Mouse (Mus musculus): ENCODE results near the gene Panx3. TPM values are rescaled to one million over a fixed set of nuclear protein-coding genes. Genes with fewer than 3 reads are reported as not detected.

Gene Panx3
- 0.02 TPM for polyA plus RNA-seq (2012; fragmentation: generic; extraction: Trizol)

GRCm38 (mm10) chr9:37669115-37669514, at the start of gene Panx3:
Gene Panx3 (minus strand): TSS chr9:37669235.
- H3K36me3 ChIP-seq (ENCODE audit: control insufficient read depth, insufficient read depth), result no peaks in the 10 kb centered on the region
- TF ChIP-seq TCF3 (IDR thresholded peaks at IDR 0.05; ENCODE audit: insufficient read length, low read depth), result no peak
- TF ChIP-seq POLR2AphosphoS2 (IDR thresholded peaks at IDR 0.05; ENCODE audit: insufficient read length, low read depth), result no peak
- no peak for TF ChIP-seq MYOD1 (IDR thresholded peaks at IDR 0.05; ENCODE audit: control insufficient read depth in 1 of 3, insufficient read length in 2 of 3, low read depth in 2 of 3)
- no peak for TF ChIP-seq SRF (IDR thresholded peaks at IDR 0.05; ENCODE audit: control insufficient read depth, insufficient read length, low read depth)
- no peak within 1 kb of the TSS for H3ac ChIP-seq (ENCODE audit: control insufficient read depth, insufficient read length)
- H3K79me2 ChIP-seq (ENCODE audit: control insufficient read depth, insufficient read depth), result no peaks in the 10 kb centered on the region
- peaks cover 9% of the 10 kb centered on the region for H3K27me3 ChIP-seq (ENCODE audit: control insufficient read depth, insufficient read depth, insufficient read length)
- no peak within 1 kb of the TSS for H3K4me2 ChIP-seq (ENCODE audit: low read depth)
- no peak within 1 kb of the TSS for H3K4me3 ChIP-seq

GRCm38 (mm10) chr9:37716150-37716549, 47.1 kb upstream of the Panx3 start, which contains the start of gene Olfr160:
Gene Olfr160 (minus strand): TSS chr9:37716250.
- no peak within 1 kb of the TSS for H3K4me2 ChIP-seq (ENCODE audit: low read depth)
- TF ChIP-seq TCF3 (IDR thresholded peaks at IDR 0.05; ENCODE audit: insufficient read length, low read depth) (no peak), POLR2AphosphoS2 (IDR thresholded peaks at IDR 0.05; ENCODE audit: insufficient read length, low read depth) (no peak), SRF (IDR thresholded peaks at IDR 0.05; ENCODE audit: control insufficient read depth, insufficient read length, low read depth) (no peak), MYOD1 (IDR thresholded peaks at IDR 0.05; ENCODE audit: control insufficient read depth in 1 of 3, insufficient read length in 2 of 3, low read depth in 2 of 3) (no peak), MYOG (IDR thresholded peaks at IDR 0.05; ENCODE audit: control insufficient read depth in 1 of 3, insufficient read depth in 1 of 3, insufficient read length in 2 of 3, low read depth in 2 of 3) (no peak), POLR2A (IDR thresholded peaks at IDR 0.05; ENCODE audit: insufficient read length, low read depth) (no peak), MAX (IDR thresholded peaks at IDR 0.05; ENCODE audit: low read depth) (no peak), TCF12 (IDR thresholded peaks at IDR 0.05; ENCODE audit: insufficient read depth, poor library complexity, severe bottlenecking) (no peak), USF1 (IDR thresholded peaks at IDR 0.05; ENCODE audit: low read depth) (no peak), CEBPB (IDR thresholded peaks at IDR 0.05; ENCODE audit: insufficient read depth, poor library complexity, severe bottlenecking) (no peak), REST (IDR thresholded peaks at IDR 0.05; ENCODE audit: insufficient read depth, insufficient read length) (no peak), E2F4 (IDR thresholded peaks at IDR 0.05; ENCODE audit: insufficient read depth) (no peak)
- no peaks in the 10 kb centered on the region for H3K27me3 ChIP-seq (ENCODE audit: control insufficient read depth, insufficient read depth, insufficient read length)
- no peak within 1 kb of the TSS for H3K4me3 ChIP-seq
- H3K36me3 ChIP-seq (ENCODE audit: control insufficient read depth, insufficient read depth), result no peaks in the 10 kb centered on the region
- no peaks in the 10 kb centered on the region for H3K79me2 ChIP-seq (ENCODE audit: control insufficient read depth, insufficient read depth)
- no peak within 1 kb of the TSS for H3ac ChIP-seq (ENCODE audit: control insufficient read depth, insufficient read length)

GRCm38 (mm10) chr9:37689970-37690686, 21.1 kb upstream of the Panx3 start:
- H3ac ChIP-seq (ENCODE audit: control insufficient read depth, insufficient read length), result no peak overlapping the region
- no peaks in the 10 kb centered on the region for H3K27me3 ChIP-seq (ENCODE audit: control insufficient read depth, insufficient read depth, insufficient read length)
- H3K4me2 ChIP-seq (ENCODE audit: low read depth), result no peak overlapping the region
- no peaks in the 10 kb centered on the region for H3K36me3 ChIP-seq (ENCODE audit: control insufficient read depth, insufficient read depth)
- no peak overlapping the region for H3K4me3 ChIP-seq
- H3K79me2 ChIP-seq (ENCODE audit: control insufficient read depth, insufficient read depth), result no peaks in the 10 kb centered on the region
- no peak for TF ChIP-seq SRF (IDR thresholded peaks at IDR 0.05; ENCODE audit: control insufficient read depth, insufficient read length, low read depth)
- no peak for TF ChIP-seq MYOD1 (IDR thresholded peaks at IDR 0.05; ENCODE audit: control insufficient read depth in 1 of 3, insufficient read length in 2 of 3, low read depth in 2 of 3)
- TF ChIP-seq POLR2A (IDR thresholded peaks at IDR 0.05; ENCODE audit: insufficient read length, low read depth), result no peak
- no peak for TF ChIP-seq E2F4 (IDR thresholded peaks at IDR 0.05; ENCODE audit: insufficient read depth)
- no peak for TF ChIP-seq CEBPB (IDR thresholded peaks at IDR 0.05; ENCODE audit: insufficient read depth, poor library complexity, severe bottlenecking)
- TF ChIP-seq TCF12 (IDR thresholded peaks at IDR 0.05; ENCODE audit: insufficient read depth, poor library complexity, severe bottlenecking), result no peak
- TF ChIP-seq TCF3 (IDR thresholded peaks at IDR 0.05; ENCODE audit: insufficient read length, low read depth), result no peak
- TF ChIP-seq REST (IDR thresholded peaks at IDR 0.05; ENCODE audit: insufficient read depth, insufficient read length), result no peak
- TF ChIP-seq POLR2AphosphoS2 (IDR thresholded peaks at IDR 0.05; ENCODE audit: insufficient read length, low read depth), result no peak
- TF ChIP-seq MAX (IDR thresholded peaks at IDR 0.05; ENCODE audit: low read depth), result no peak
- no peak for TF ChIP-seq USF1 (IDR thresholded peaks at IDR 0.05; ENCODE audit: low read depth)
- no peak for TF ChIP-seq MYOG (IDR thresholded peaks at IDR 0.05; ENCODE audit: control insufficient read depth in 1 of 3, insufficient read depth in 1 of 3, insufficient read length in 2 of 3, low read depth in 2 of 3)

GRCm38 (mm10) chr9:37687941-37688303, 18.9 kb upstream of the Panx3 start:
- Histone ChIP-seq H3K79me2 (ENCODE audit: control insufficient read depth, insufficient read depth) (no peaks in the 10 kb centered on the region), H3K4me3 (no peak overlapping the region), H3K36me3 (ENCODE audit: control insufficient read depth, insufficient read depth) (no peaks in the 10 kb centered on the region), H3K4me2 (ENCODE audit: low read depth) (no peak overlapping the region), H3ac (ENCODE audit: control insufficient read depth, insufficient read length) (no peak overlapping the region), H3K27me3 (ENCODE audit: control insufficient read depth, insufficient read depth, insufficient read length) (no peaks in the 10 kb centered on the region)
- TF ChIP-seq USF1 (IDR thresholded peaks at IDR 0.05; ENCODE audit: low read depth) (no peak), POLR2AphosphoS2 (IDR thresholded peaks at IDR 0.05; ENCODE audit: insufficient read length, low read depth) (no peak), CEBPB (IDR thresholded peaks at IDR 0.05; ENCODE audit: insufficient read depth, poor library complexity, severe bottlenecking) (no peak), SRF (IDR thresholded peaks at IDR 0.05; ENCODE audit: control insufficient read depth, insufficient read length, low read depth) (no peak), REST (IDR thresholded peaks at IDR 0.05; ENCODE audit: insufficient read depth, insufficient read length) (no peak), TCF3 (IDR thresholded peaks at IDR 0.05; ENCODE audit: insufficient read length, low read depth) (no peak), E2F4 (IDR thresholded peaks at IDR 0.05; ENCODE audit: insufficient read depth) (no peak), POLR2A (IDR thresholded peaks at IDR 0.05; ENCODE audit: insufficient read length, low read depth) (no peak), TCF12 (IDR thresholded peaks at IDR 0.05; ENCODE audit: insufficient read depth, poor library complexity, severe bottlenecking) (no peak), MYOD1 (IDR thresholded peaks at IDR 0.05; ENCODE audit: control insufficient read depth in 1 of 3, insufficient read length in 2 of 3, low read depth in 2 of 3) (no peak), MAX (IDR thresholded peaks at IDR 0.05; ENCODE audit: low read depth) (no peak), MYOG (IDR thresholded peaks at IDR 0.05; ENCODE audit: control insufficient read depth in 1 of 3, insufficient read depth in 1 of 3, insufficient read length in 2 of 3, low read depth in 2 of 3) (no peak)
